Mouse (Mus musculus): ENCODE data around the gene 1700028K03Rik. TPM values are rescaled to one million over a fixed set of nuclear protein-coding genes. Genes with fewer than 3 reads are reported as not detected.

Gene 1700028K03Rik
- polyA plus RNA-seq, 1 experiment from 2014 or later = 0.36 TPM

DNA sequence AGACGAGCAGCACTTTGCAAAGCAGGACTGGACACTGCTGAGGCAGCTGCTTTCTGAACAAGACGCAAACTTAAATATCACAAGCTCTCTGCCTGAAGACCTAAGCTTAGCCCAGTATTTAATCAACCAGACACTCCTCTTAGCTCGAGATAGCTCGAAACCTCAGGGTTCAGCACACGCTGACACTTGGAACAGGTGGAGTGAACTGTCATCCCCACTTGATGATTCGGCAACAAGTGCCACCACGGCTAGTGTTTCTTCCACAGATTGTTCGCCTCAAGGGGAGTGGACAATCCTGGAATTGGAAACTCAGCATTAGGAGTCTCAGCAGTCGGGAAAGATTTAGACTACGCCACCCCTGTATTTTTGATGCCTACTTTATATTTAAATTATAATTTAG is 24.0 kb upstream of the 1700028K03Rik start:
- Histone ChIP-seq H3K9ac (replicated peaks) (no peak overlapping the region), H3K9me3 (replicated peaks) (no peaks in the 10 kb centered on the region), H3K4me2 (no peak overlapping the region), H3K27ac (replicated peaks) (no peak overlapping the region), H3K27me3 (replicated peaks) (no peaks in the 10 kb centered on the region), H3K4me3 (replicated peaks) (no peak overlapping the region), H3K4me1 (no peaks in the 10 kb centered on the region), H3K36me3 (peaks cover 22% of the 10 kb centered on the region)
- ATAC-seq (ENCODE audit: low FRiP score) = no peak
- WGBS = 89% methylated on average over 10 of the region's 10 CpGs

DNA sequence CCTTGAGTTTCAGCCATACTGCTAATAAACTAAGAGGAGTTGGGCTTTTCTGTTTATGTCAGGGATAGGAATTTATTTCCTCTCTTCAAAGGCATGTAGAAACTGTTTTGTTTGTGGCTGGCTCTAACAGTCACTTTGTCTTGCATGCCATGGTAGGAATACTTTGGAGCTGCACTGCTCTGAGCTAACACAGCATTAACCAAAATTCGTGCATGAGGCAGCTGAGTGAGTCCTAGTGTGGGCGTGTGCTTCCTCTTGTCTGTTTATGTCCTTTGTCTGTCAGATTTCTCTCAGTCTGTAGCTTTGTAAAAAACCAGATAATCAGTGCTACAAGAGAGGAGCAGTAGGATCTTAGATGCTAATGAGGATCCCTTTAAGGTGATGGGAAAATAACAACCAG is 23.2 kb upstream of the 1700028K03Rik start:
- no peaks in the 10 kb centered on the region for H3K27me3 ChIP-seq (replicated peaks)
- ATAC-seq (ENCODE audit: low FRiP score) = no peak
- H3K36me3 ChIP-seq = peaks cover 20% of the 10 kb centered on the region
- H3K4me1 ChIP-seq = no peaks in the 10 kb centered on the region
- H3K4me2 ChIP-seq = no peak overlapping the region
- H3K4me3 ChIP-seq (replicated peaks) = no peak overlapping the region
- WGBS = 65% methylated on average over 2 of the region's 2 CpGs
- no peak overlapping the region for H3K9ac ChIP-seq (replicated peaks)
- H3K9me3 ChIP-seq (replicated peaks) = no peaks in the 10 kb centered on the region
- no peak overlapping the region for H3K27ac ChIP-seq (replicated peaks)

DNA sequence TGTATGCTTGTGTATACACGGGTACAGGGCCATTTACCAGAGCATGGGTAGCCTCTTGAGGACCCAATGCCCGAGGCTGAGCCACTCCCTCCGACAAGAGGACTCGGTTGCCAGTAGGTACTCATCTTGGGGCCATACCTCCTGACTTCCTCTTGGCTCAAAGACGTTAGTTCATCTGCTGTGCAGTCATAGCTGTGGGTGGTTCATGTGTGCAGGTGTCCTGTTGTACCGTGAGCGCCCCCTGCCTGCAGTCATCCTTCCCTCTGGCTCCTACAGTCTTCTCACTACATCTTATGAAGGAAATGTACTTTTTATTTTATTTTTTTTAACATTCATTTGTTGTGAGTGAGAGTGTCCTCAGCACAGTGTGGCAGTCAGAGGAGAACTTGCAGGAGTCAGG is 20.9 kb upstream of the 1700028K03Rik start:
- H3K4me3 ChIP-seq (replicated peaks) = no peak overlapping the region
- ATAC-seq (ENCODE audit: low FRiP score) = no peak
- H3K27me3 ChIP-seq (replicated peaks) = no peaks in the 10 kb centered on the region
- H3K9ac ChIP-seq (replicated peaks) = no peak overlapping the region
- no peaks in the 10 kb centered on the region for H3K4me1 ChIP-seq
- no peak overlapping the region for H3K27ac ChIP-seq (replicated peaks)
- no peak overlapping the region for H3K4me2 ChIP-seq
- H3K36me3 ChIP-seq = peaks cover 3% of the 10 kb centered on the region
- no peaks in the 10 kb centered on the region for H3K9me3 ChIP-seq (replicated peaks)
- 55% methylated on average over 7 of the region's 7 CpGs for WGBS

DNA sequence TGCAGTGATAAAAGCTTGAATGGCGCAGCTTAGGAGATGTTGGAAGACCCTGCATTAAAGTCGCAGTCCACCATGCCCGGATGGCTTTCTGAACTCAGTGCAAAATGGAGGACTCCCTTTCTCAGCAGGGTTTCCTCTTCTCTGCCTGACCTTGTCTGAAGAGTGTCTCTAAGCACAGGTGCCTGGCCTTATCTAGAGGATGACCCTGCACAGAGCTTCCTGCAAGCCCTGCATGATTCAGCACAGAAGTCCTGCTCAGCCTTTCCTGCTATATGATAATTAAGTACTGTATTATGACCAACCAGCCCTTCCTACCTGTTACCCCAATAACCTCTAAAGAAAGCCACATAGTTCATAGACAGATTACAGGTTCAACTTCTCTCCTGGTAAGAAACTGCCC is 19.1 kb upstream of the 1700028K03Rik start:
- H3K4me1 ChIP-seq = no peaks in the 10 kb centered on the region
- H3K9ac ChIP-seq (replicated peaks) = no peak overlapping the region
- no peak for ATAC-seq (ENCODE audit: low FRiP score)
- H3K9me3 ChIP-seq (replicated peaks) = no peaks in the 10 kb centered on the region
- no peak overlapping the region for H3K4me3 ChIP-seq (replicated peaks)
- H3K27ac ChIP-seq (replicated peaks) = no peak overlapping the region
- H3K36me3 ChIP-seq = peaks cover 2% of the 10 kb centered on the region
- H3K4me2 ChIP-seq = no peak overlapping the region
- H3K27me3 ChIP-seq (replicated peaks) = no peaks in the 10 kb centered on the region
- 93% methylated on average over 3 of the region's 3 CpGs for WGBS

DNA sequence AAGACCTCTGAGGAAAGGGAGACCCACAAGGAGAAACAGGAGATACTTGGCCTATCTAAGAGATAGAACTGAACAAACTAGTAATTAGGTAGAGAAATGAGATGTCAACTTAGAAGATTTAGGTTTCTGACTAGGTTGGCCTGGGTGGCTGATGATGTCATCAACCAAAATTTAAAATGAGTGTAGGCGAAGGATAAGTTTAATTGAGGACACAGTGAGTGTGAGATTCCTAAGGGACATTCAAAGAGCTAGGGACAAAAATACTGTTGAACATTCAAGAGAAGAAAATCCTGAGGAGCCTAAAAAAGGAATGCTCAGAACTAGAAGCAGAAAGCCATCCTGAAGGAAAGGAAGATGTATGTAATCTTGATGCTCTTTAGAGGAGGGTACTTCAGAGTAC is 18.4 kb upstream of the 1700028K03Rik start:
- H3K4me3 ChIP-seq (replicated peaks) = no peak overlapping the region
- no peak overlapping the region for H3K4me2 ChIP-seq
- no peaks in the 10 kb centered on the region; the same call in 1 of the 2 replicates for H3K36me3 ChIP-seq
- no peaks in the 10 kb centered on the region for H3K27me3 ChIP-seq (replicated peaks)
- no peaks in the 10 kb centered on the region for H3K9me3 ChIP-seq (replicated peaks)
- no peak overlapping the region for H3K27ac ChIP-seq (replicated peaks)
- H3K4me1 ChIP-seq = no peaks in the 10 kb centered on the region
- WGBS = 95% methylated on average over 1 of the region's 1 CpGs
- ATAC-seq (ENCODE audit: low FRiP score) = no peak
- H3K9ac ChIP-seq (replicated peaks) = no peak overlapping the region

DNA sequence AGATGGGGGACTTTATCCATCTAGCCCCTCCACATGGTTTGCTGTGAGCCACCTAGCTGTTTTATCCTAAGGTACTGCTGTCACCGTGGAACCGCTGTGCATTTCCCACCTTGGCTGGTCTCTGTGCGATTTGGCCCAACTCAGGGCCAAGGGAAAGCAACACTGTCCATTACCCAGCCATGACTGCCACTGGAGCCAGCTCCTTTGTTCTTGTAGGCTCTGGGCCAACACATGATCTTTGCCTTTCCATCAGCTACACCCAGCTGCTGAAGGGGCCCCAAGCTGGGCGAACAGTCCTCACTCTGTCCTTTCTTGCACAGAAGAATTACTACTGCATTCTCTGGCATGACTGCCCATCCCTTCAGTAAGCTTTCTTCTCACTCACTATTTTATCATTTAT is 15.9 kb upstream of the 1700028K03Rik start:
- H3K4me3 ChIP-seq (replicated peaks) = no peak overlapping the region
- H3K36me3 ChIP-seq = no peaks in the 10 kb centered on the region; the same call in 1 of the 2 replicates
- no peaks in the 10 kb centered on the region for H3K9me3 ChIP-seq (replicated peaks)
- ATAC-seq (ENCODE audit: low FRiP score) = no peak
- H3K9ac ChIP-seq (replicated peaks) = no peak overlapping the region
- WGBS = 85% methylated on average over 4 of the region's 4 CpGs
- H3K4me2 ChIP-seq = no peak overlapping the region
- H3K27me3 ChIP-seq (replicated peaks) = no peaks in the 10 kb centered on the region
- H3K27ac ChIP-seq (replicated peaks) = no peak overlapping the region
- H3K4me1 ChIP-seq = no peaks in the 10 kb centered on the region

DNA sequence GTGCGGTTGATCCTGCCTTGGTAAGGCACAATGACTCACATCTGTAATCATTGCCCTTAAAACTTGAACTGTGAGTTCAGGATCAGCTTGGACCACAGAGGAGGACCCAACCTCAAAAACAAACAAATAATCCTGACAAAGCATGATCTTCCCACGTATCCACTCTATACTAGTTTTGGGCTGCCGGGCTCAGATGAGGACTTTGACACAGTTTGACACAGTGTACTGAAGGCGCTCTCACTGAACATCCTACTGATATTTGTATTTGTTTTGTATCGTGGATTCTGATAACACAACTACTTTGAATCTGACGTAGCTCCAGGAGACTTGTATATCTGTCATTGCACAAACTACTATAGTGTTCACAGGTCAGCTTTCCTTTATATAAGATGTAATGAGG is 13.1 kb upstream of the 1700028K03Rik start:
- Histone ChIP-seq H3K4me2 (no peak overlapping the region), H3K9ac (replicated peaks) (no peak overlapping the region), H3K36me3 (no peaks in the 10 kb centered on the region), H3K27ac (replicated peaks) (no peak overlapping the region), H3K4me1 (no peaks in the 10 kb centered on the region), H3K9me3 (replicated peaks) (no peaks in the 10 kb centered on the region), H3K4me3 (replicated peaks) (no peak overlapping the region), H3K27me3 (replicated peaks) (no peaks in the 10 kb centered on the region)
- no peak for ATAC-seq (ENCODE audit: low FRiP score)
- WGBS = 93% methylated on average over 6 of the region's 6 CpGs

DNA sequence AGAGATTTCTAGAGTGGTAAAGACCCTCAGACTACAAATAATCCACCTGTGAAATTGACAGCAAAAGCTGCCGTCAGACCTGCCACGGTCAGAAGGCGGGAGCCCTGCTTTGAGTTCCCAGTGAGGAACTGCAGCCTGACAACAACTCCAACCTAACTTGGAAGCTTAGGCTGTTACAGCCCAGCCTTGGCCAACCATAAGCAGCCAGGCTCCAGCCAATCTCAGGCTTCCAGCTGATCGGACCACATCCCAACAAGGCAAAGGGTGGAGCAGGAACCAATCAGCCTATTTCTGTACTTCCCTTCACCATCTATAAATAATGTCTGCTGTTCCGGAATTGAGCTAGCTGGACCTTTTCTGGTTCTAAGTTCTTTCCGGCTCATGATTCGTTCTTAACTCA is 12.6 kb upstream of the 1700028K03Rik start:
- Histone ChIP-seq H3K27ac (replicated peaks) (no peak overlapping the region), H3K36me3 (no peaks in the 10 kb centered on the region), H3K9ac (replicated peaks) (no peak overlapping the region), H3K4me2 (no peak overlapping the region), H3K27me3 (replicated peaks) (no peaks in the 10 kb centered on the region), H3K4me1 (no peaks in the 10 kb centered on the region), H3K4me3 (replicated peaks) (no peak overlapping the region), H3K9me3 (replicated peaks) (no peaks in the 10 kb centered on the region)
- 86% methylated on average over 7 of the region's 7 CpGs for WGBS
- no peak for ATAC-seq (ENCODE audit: low FRiP score)

DNA sequence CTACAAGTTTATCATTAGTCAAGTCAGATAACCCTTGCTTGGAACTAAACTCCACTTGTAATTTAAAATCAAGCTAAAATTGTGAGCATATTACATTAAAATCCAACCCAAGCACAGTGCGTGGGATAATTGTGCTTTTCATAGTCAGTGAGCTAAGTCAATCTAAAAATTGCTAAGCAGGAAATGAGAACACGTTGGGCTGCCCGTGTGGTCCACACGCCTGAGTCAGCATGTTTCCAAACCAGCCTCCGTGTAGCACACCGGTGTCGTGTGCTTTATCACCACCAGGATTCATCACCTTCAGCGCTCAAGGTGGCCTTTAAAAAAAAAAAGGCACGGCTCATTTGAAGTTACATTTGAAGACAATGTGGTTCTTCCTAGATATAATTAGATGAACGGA is 10.2 kb upstream of the 1700028K03Rik start:
- Histone ChIP-seq H3K9ac (replicated peaks) (no peak overlapping the region), H3K9me3 (replicated peaks) (no peaks in the 10 kb centered on the region), H3K4me3 (replicated peaks) (no peak overlapping the region), H3K27me3 (replicated peaks) (no peaks in the 10 kb centered on the region), H3K4me1 (no peaks in the 10 kb centered on the region), H3K27ac (replicated peaks) (no peak overlapping the region), H3K4me2 (no peak overlapping the region), H3K36me3 (no peaks in the 10 kb centered on the region)
- 81% methylated on average over 10 of the region's 10 CpGs for WGBS
- no peak for ATAC-seq (ENCODE audit: low FRiP score)

DNA sequence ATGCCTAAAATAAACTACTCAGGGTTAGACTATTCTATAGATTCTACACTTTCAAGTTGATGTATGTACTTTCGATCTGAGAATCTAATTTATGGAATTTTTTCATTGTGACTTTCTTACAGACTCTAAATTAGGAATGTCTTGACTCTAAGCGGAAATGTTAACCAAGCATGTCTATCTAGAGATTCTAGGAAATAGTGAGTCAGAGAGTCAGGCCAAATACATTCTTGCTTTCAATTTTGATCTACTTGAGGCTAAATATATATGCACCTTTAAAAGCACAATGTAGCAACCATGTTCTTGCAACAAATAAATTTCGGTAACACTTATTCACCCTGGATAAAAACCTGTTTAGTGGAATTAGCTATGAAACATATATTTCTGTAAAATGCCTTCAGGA is 5.7 kb upstream of the 1700028K03Rik start:
- Histone ChIP-seq H3K4me1 (no peaks in the 10 kb centered on the region), H3K4me2 (no peak overlapping the region), H3K36me3 (no peaks in the 10 kb centered on the region), H3K4me3 (replicated peaks) (no peak overlapping the region), H3K27ac (replicated peaks) (no peak overlapping the region), H3K9ac (replicated peaks) (no peak overlapping the region), H3K27me3 (replicated peaks) (no peaks in the 10 kb centered on the region), H3K9me3 (replicated peaks) (no peaks in the 10 kb centered on the region)
- WGBS = 93% methylated on average over 3 of the region's 3 CpGs
- ATAC-seq (ENCODE audit: low FRiP score) = no peak

DNA sequence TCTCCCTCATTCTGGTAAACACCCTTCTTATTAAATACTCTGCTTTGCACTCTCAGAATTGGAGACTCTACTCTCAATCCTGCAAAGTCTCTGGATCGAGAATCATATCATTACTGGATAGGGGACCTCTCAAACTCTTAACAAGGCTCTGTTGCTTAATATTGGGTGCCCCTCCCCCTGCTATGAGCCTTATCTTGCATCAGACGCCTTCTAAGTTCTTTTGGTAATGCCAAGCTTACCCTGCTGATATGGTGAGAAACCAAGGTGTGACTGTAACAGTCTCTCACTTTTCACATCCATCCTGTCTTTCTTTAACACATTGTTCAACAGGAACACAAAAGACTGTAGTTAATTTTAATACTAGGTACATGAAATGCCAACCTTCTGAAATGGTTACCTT is 919 bp upstream of the 1700028K03Rik start:
- Histone ChIP-seq H3K4me3 (replicated peaks) (no peak overlapping the region), H3K9ac (replicated peaks) (no peak overlapping the region), H3K27me3 (replicated peaks) (no peaks in the 10 kb centered on the region), H3K27ac (replicated peaks) (no peak overlapping the region), H3K9me3 (replicated peaks) (no peaks in the 10 kb centered on the region), H3K36me3 (no peaks in the 10 kb centered on the region), H3K4me1 (no peaks in the 10 kb centered on the region), H3K4me2 (no peak overlapping the region)
- WGBS = 71% methylated on average over 2 of the region's 2 CpGs
- ATAC-seq (ENCODE audit: low FRiP score) = no peak

DNA sequence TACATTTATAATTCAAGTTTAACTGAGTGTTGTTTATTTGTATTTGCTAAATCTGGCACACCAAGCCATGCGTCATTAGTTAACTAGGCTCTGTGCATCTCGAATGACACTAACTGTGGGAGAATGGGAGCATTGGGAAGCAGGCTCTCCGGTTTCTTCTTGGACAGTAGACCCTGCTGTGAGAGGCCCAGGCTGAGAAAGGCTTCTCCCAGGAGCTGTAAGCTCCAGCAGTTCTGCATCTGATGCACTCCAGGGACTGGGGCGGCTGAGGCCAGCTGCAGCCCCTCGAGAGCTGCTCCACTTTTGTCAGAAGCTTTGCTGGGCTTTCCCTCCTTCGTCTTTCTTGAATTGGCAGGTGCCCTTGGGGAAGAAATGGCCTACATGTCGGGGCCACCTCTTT is 7.2 kb downstream of the 1700028K03Rik start:
- Histone ChIP-seq H3K4me2 (no peak overlapping the region), H3K27ac (replicated peaks) (peak overlapping the region; percentile 30; the same call in 1 of the 2 replicates), H3K4me1 (peaks cover 3% of the 10 kb centered on the region; the same call in 1 of the 2 replicates), H3K4me3 (replicated peaks) (no peak overlapping the region), H3K36me3 (no peaks in the 10 kb centered on the region), H3K9ac (replicated peaks) (no peak overlapping the region), H3K9me3 (replicated peaks) (no peaks in the 10 kb centered on the region), H3K27me3 (replicated peaks) (no peaks in the 10 kb centered on the region)
- no peak for ATAC-seq (ENCODE audit: low FRiP score)
- 27% methylated on average over 7 of the region's 7 CpGs for WGBS

DNA sequence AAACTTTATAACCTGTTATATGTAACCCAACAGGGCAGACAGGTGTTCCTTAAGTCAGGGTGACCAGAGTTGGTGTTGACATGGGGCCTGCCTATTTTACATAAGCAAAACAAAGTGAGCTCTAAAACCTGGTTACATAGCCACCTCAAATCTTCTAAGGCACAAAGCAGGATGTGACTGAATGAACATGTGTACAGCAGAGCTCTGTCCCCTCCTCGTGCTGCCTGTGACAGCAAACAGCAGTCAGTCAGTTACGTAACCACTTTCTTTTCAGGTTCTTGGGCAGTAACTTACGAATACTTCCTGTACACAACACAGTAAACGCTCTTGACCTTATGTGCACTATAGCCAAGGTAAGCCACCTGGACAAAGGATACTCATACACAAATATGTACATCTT is 11.4 kb downstream of the 1700028K03Rik start:
- H3K4me2 ChIP-seq = no peak overlapping the region
- H3K9ac ChIP-seq (replicated peaks) = no peak overlapping the region
- no peak overlapping the region for H3K4me3 ChIP-seq (replicated peaks)
- H3K9me3 ChIP-seq (replicated peaks) = no peaks in the 10 kb centered on the region
- H3K27me3 ChIP-seq (replicated peaks) = no peaks in the 10 kb centered on the region
- peaks cover 3% of the 10 kb centered on the region; the same call in 1 of the 2 replicates for H3K4me1 ChIP-seq
- WGBS = 83% methylated on average over 4 of the region's 4 CpGs
- no peak for ATAC-seq (ENCODE audit: low FRiP score)
- peaks cover 22% of the 10 kb centered on the region for H3K36me3 ChIP-seq
- H3K27ac ChIP-seq (replicated peaks) = no peak overlapping the region

Measured in neural tube, embryonic 15.5 days (tissue).